Mouse (Mus musculus) liver, postnatal 0 days (tissue): Measurements from ENCODE around the gene Atp6v1g2.

Experiments used
- CTCF ChIP-seq: sonication (generic); IDR thresholded peaks from 2 replicates; pipeline ENCODE4 v1.5.1; 2016; ENCODE audit warnings: antibody characterized with exemption, low read depth
- EP300 ChIP-seq: IDR thresholded peaks from 2 replicates; pipeline ENCODE4 v1.6.1; 2016; ENCODE audit warnings: antibody characterized with exemption, low read depth, mild to moderate bottlenecking

DNA sequence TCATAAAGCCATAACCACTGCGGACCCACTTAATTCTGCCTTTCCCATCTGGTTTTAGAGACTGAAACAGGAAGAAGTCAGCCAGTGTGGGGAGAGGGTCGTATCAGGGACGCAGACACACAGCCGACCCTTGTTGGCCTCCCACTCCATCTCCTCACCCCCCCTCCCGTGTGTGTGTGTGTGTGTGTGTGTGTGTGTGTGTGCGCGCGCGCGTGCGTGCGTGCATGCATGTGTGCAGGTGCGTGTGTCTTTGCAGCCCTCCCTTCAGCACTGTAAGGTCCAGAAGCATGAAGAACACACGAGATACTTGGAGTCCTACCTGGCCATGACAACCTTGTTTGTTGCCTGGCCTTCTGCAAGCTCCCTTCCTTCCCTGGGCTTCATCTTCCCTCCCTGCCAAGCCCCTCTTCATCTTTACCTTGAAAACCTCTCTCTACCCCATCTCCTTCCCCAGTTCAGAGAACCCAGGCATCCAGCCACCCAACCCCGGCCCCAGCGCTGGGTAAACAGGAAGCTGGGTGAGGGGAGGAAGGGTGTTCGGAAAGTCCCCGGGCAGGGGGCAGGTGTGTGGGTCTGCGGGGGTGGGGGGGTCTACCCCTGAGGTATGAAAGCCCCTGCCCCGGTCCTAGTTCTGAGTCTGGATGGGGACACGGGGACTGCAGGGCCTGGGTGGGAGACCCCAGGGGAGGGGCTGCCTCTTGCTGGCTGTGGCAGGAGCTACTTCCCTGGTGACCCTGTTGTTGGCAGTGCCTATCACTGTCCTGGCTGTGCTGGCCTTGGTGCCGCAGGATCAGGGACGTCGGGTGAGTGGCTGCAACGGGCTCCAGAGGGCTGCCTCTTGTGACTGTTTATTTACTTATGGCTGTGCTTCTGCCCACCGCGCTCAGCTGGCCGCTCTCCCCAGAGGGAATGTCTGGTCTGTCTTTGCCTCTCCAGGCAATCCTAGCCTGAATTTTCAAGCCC, 39.3 kb upstream of the Atp6v1g2 start, which contains the start of gene Ltb:
- TF ChIP-seq CTCF (no peak), EP300 (no peak)
